Comparison of ENCODE assay signal across 22 mouse cellular contexts in the genomic region with DNA sequence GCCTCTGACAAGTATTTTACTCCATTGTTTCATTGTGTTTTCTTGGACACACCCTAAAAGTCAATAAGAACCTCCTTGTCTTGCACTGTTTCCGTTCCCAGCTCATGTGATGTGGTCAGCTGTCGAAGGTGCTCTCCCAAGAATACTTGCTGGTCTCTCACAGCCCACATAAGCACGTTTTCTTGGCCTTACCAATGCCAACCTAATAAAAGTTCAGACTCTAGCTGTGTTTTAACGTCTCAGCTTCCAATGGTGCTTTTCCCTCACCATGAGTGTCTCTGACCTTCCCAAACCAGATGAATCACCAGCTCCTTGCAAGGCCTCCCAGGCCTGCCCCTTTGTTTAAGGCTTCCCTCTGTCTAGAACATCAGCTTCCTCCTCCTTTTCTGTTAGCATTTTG. TPM values are rescaled to one million over a fixed set of nuclear protein-coding genes. Genes with fewer than 3 reads are reported as not detected.
DNase-seq lines count a peak whose midpoint lies in the region; ATAC-seq and TF ChIP-seq lines count a peak whose summit lies in the region.
"Had no signal": no experiment of that assay in that cellular context is flagged by ENCODE, and none has a peak within 500 bp of the region (broad histone marks: within the 10 kb centered on the region; RNA-seq: fewer than 3 reads in every experiment).

No protein-coding gene starts in this region.

- no peak overlapping the region for H3ac ChIP-seq in C2C12 (ENCODE audit: control insufficient read depth, insufficient read length, low read depth)

- H3K36me3 ChIP-seq in C2C12 (ENCODE audit: control insufficient read depth, insufficient read depth): no peaks in the 10 kb centered on the region
- H3K36me3 ChIP-seq in stomach, embryonic 14.5 days (ENCODE audit: control insufficient read depth, insufficient read depth, low read length): no peaks in the 10 kb centered on the region
- H3K36me3 ChIP-seq: embryonic facial prominence, embryonic 10.5 days; heart, embryonic 15.5 days; liver, embryonic 12.5 days; neural tube, embryonic 12.5 days had no signal

- WGBS in stomach, embryonic 14.5 days: 63% methylated on average over 4 of the region's 4 CpGs

- H3K9ac ChIP-seq in stomach, embryonic 14.5 days (replicated peaks; ENCODE audit: low read depth, low read length): no peak overlapping the region
- H3K9ac ChIP-seq: heart, embryonic 15.5 days; liver, embryonic 12.5 days; lung, embryonic 14.5 days; neural tube, embryonic 12.5 days had no signal

- H3K9me3 ChIP-seq in stomach, embryonic 14.5 days (ENCODE audit: control insufficient read depth, low read depth, low read length): no peaks in the 10 kb centered on the region
- H3K9me3 ChIP-seq: embryonic facial prominence, embryonic 10.5 days; heart, embryonic 15.5 days; liver, embryonic 12.5 days; neural tube, embryonic 12.5 days had no signal

- TF ChIP-seq CTCF in C2C12 (IDR thresholded peaks at IDR 0.05; ENCODE audit: control insufficient read depth, insufficient read depth, insufficient read length): no peak
- TF ChIP-seq CTCF in layer of hippocampus, adult 2 months (conservative IDR thresholded peaks at IDR 0.05): no peak

- H3K79me3 ChIP-seq in C2C12 (ENCODE audit: low read depth): no peaks in the 10 kb centered on the region

- DNase-seq in 3T3-L1 (ENCODE audit: low read depth, low spot score): peak; percentile 55
- no peak for DNase-seq in layer of hippocampus, adult 2 months (ENCODE audit: low spot score in 2 of 2)
- DNase-seq in urinary bladder, adult 18-20 months (ENCODE audit: low spot score in 2 of 2): no peak
- DNase-seq: cerebellum, adult 8-10 months; gastrocnemius, postnatal 10 days; heart, adult 2 months; kidney, adult 8-10 months; kidney, postnatal 14 days; lung, postnatal 4 days; thymus, adult 2 months had no signal

- no peaks in the 10 kb centered on the region for H3K4me1 ChIP-seq in brown adipose tissue, adult 24 weeks (ENCODE audit: control insufficient read depth, insufficient read depth, insufficient read length, low read length)
- H3K4me1 ChIP-seq in stomach, embryonic 14.5 days (ENCODE audit: control insufficient read depth, insufficient read depth, low read length): peaks cover 11% of the 10 kb centered on the region; the same call in 1 of the 2 replicates
- H3K4me1 ChIP-seq: embryonic facial prominence, embryonic 10.5 days; heart, embryonic 15.5 days; liver, embryonic 12.5 days; neural tube, embryonic 12.5 days had no signal

- no peak overlapping the region for H3K4me2 ChIP-seq in stomach, embryonic 14.5 days (replicated peaks; ENCODE audit: low read depth, low read length)
- H3K4me2 ChIP-seq: heart, embryonic 15.5 days; liver, embryonic 12.5 days; lung, embryonic 14.5 days; midbrain, embryonic 11.5 days; neural tube, embryonic 12.5 days had no signal

- peak; percentile 42; the same call in 1 of the 2 replicates for ATAC-seq in stomach, embryonic 14.5 days (ENCODE audit: insufficient number of reproducible peaks, insufficient read depth, low FRiP score, low read depth)
- no peak for ATAC-seq in granulocyte monocyte progenitor cell, adult 5-6 weeks (replicated peaks; ENCODE audit: poor library complexity, severe bottlenecking)
- ATAC-seq: hindbrain, embryonic 16.5 days; liver, embryonic 12.5 days had no signal

- H3K4me3 ChIP-seq in C2C12 (ENCODE audit: insufficient read depth, poor library complexity, severe bottlenecking): no peak overlapping the region
- no peak overlapping the region for H3K4me3 ChIP-seq in brown adipose tissue, adult 24 weeks (ENCODE audit: insufficient read depth, low read depth, low read length)
- no peak overlapping the region for H3K4me3 ChIP-seq in stomach, embryonic 14.5 days (ENCODE audit: low read depth, low read length)
- H3K4me3 ChIP-seq in layer of hippocampus, adult 2 months: no peak overlapping the region
- H3K4me3 ChIP-seq: embryonic facial prominence, embryonic 10.5 days; heart, adult 2 months; heart, embryonic 15.5 days; left cerebral cortex, adult 2 months; liver, embryonic 12.5 days; neural tube, embryonic 12.5 days had no signal

- no peaks in the 10 kb centered on the region for H3K79me2 ChIP-seq in C2C12 (ENCODE audit: control insufficient read depth, insufficient read depth)

- no peaks in the 10 kb centered on the region for H3K27me3 ChIP-seq in C2C12 (ENCODE audit: control insufficient read depth, insufficient read depth, insufficient read length)
- no peaks in the 10 kb centered on the region for H3K27me3 ChIP-seq in stomach, embryonic 14.5 days (ENCODE audit: control insufficient read depth, insufficient read depth, low read length)
- H3K27me3 ChIP-seq: heart, embryonic 15.5 days; liver, embryonic 12.5 days; neural tube, embryonic 12.5 days had no signal

- H3K27ac ChIP-seq in brown adipose tissue, adult 24 weeks (replicated peaks; ENCODE audit: low read depth, low read length): peak overlapping the region; percentile 46
- H3K27ac ChIP-seq in stomach, embryonic 14.5 days (ENCODE audit: low read length): peak overlapping the region; percentile 29; the same call in 1 of the 2 replicates
- no peak overlapping the region for H3K27ac ChIP-seq in layer of hippocampus, adult 2 months
- H3K27ac ChIP-seq: embryonic facial prominence, embryonic 10.5 days; heart, adult 2 months; heart, embryonic 15.5 days; left cerebral cortex, adult 2 months; liver, embryonic 12.5 days; neural tube, embryonic 12.5 days had no signal

TF ChIP-seq in C2C12, 6 proteins besides CTCF, POLR2A, EP300 and RAD21:
- TF ChIP-seq MAX (IDR thresholded peaks at IDR 0.05) (no peak), USF1 (IDR thresholded peaks at IDR 0.05; ENCODE audit: low read depth) (peak; percentile 14), MYOD1 (IDR thresholded peaks at IDR 0.05; ENCODE audit: control insufficient read depth, insufficient read length, low read depth) (no peak), FOSL1 (IDR thresholded peaks at IDR 0.05; ENCODE audit: insufficient read depth, low read length, poor library complexity, severe bottlenecking) (no peak), MYOG (IDR thresholded peaks at IDR 0.05; ENCODE audit: control insufficient read depth, extremely low read depth, insufficient read length) (no peak), CEBPB (IDR thresholded peaks at IDR 0.05; ENCODE audit: low read depth) (no peak)
TF ChIP-seq in C2C12: peak in this region for 1.

RNA-seq across cellular contexts. Expression of gene Rbpj, which starts 28.2 kb away (rescaled TPM):
- polyA plus RNA-seq in C2C12 (2012; fragmentation: generic; extraction: Trizol): 8.1 TPM
- 10.1 and 13.3 TPM in 2 replicates for polyA plus RNA-seq in brown adipose tissue, adult 24 weeks (2012; ENCODE audit: insufficient read depth, insufficient read length, missing spikeins)
- polyA plus RNA-seq in stomach, embryonic 14.5 days (2014; fragmentation: Nextera tagmentation; extraction: Ambion mirVana): 42.4 and 45.4 TPM in 2 replicates
- total RNA-seq in granulocyte monocyte progenitor cell, adult 5-6 weeks (2014; fragmentation: Nextera tagmentation): 53.7 and 64.4 TPM in 2 replicates
- total RNA-seq in granulocyte monocyte progenitor cell, adult 5-6 weeks (2017): 39.0 and 42.6 TPM in 2 replicates
- 10 to 100 TPM; 21.6 to 24.0 TPM for total RNA-seq in layer of hippocampus, adult 2 months (2021)
